Mouse (Mus musculus) cerebellum, postnatal 4 days (tissue): ENCODE data around the gene Psmc6.
A peak's percentile ranks its signal among the peaks of the same experiment; 100 is the strongest.

Source experiments
- DNase-seq, 2 experiments: peaks; one replicate each; pipeline ENCODE4 v3.0.0; 2022; ENCODE audit warnings: low spot score in 2 of 2, mixed read lengths in 1 of 2

The Psmc6 gene

GRCm38 (mm10) chr14:45329589-45330181, at the start of gene Psmc6:
Gene Psmc6 (plus strand): TSS chr14:45329788.
- peak; percentile 77 to 93 for DNase-seq

- DNase-seq: no peak
Observed at GRCm38 (mm10) chr14:45282066-45282465, 47.5 kb upstream of the Psmc6 start.

- DNase-seq: no peak
Observed at GRCm38 (mm10) chr14:45291608-45292007, 38.0 kb upstream of the Psmc6 start.

- no peak for DNase-seq
Observed at GRCm38 (mm10) chr14:45303939-45304338, 25.6 kb upstream of the Psmc6 start.

- no peak for DNase-seq
Observed at GRCm38 (mm10) chr14:45304389-45304788, 25.2 kb upstream of the Psmc6 start.

- DNase-seq: no peak
Observed at GRCm38 (mm10) chr14:45305852-45306251, 23.7 kb upstream of the Psmc6 start.

GRCm38 (mm10) chr14:45307630-45308328, 21.8 kb upstream of the Psmc6 start:
- no peak for DNase-seq

GRCm38 (mm10) chr14:45309646-45310045, 19.9 kb upstream of the Psmc6 start:
- no peak for DNase-seq

- no peak for DNase-seq
Observed at GRCm38 (mm10) chr14:45310101-45310500, 19.5 kb upstream of the Psmc6 start.

- no peak for DNase-seq
Observed at GRCm38 (mm10) chr14:45316927-45317326, 12.7 kb upstream of the Psmc6 start.

- no peak for DNase-seq
Observed at GRCm38 (mm10) chr14:45317921-45318411, 11.6 kb upstream of the Psmc6 start.

GRCm38 (mm10) chr14:45318426-45319236, 11.0 kb upstream of the Psmc6 start, which contains the start of gene Ero1l:
Gene Ero1l (minus strand): TSS chr14:45318771.
- DNase-seq: peak; percentile 54 to 81

GRCm38 (mm10) chr14:45319237-45319610, 10.4 kb upstream of the Psmc6 start:
- no peak for DNase-seq

- DNase-seq: no peak
Observed at GRCm38 (mm10) chr14:45320111-45320510, 9.5 kb upstream of the Psmc6 start.

- no peak for DNase-seq
Observed at GRCm38 (mm10) chr14:45321067-45321466, 8.5 kb upstream of the Psmc6 start.

- no peak for DNase-seq
Observed at GRCm38 (mm10) chr14:45321622-45322021, 8.0 kb upstream of the Psmc6 start.

- no peak for DNase-seq
Observed at GRCm38 (mm10) chr14:45322450-45322849, 7.1 kb upstream of the Psmc6 start.

GRCm38 (mm10) chr14:45323320-45323719, 6.3 kb upstream of the Psmc6 start:
- no peak for DNase-seq

- DNase-seq: peak in 1 of 2 experiments; percentile 31
Observed at GRCm38 (mm10) chr14:45325471-45325870, 4.1 kb upstream of the Psmc6 start.

- no peak for DNase-seq
Observed at GRCm38 (mm10) chr14:45328072-45328713, 1.4 kb upstream of the Psmc6 start.

- DNase-seq: no peak
Observed at GRCm38 (mm10) chr14:45329018-45329588, 485 bp upstream of the Psmc6 start.
